Mouse (Mus musculus) bone marrow, adult 2 months (tissue): ENCODE measurements around the gene Il34. TPM values are rescaled to one million over a fixed set of nuclear protein-coding genes. Genes with fewer than 3 reads are reported as not detected.

ENCODE experiments used
- H3K27ac ChIP-seq: fragments of 200-500 bp; 2 replicates; pipeline ENCODE4 v1.5.1; 2012; ENCODE audit warnings: low read depth, mild to moderate bottlenecking, control low read depth, inconsistent platforms, low read length; ENCODE audit not compliant: control insufficient read depth, poor library complexity, insufficient read depth
- H3K4me1 ChIP-seq: fragments of 200-500 bp; 2 replicates; pipeline ENCODE4 v1.6.1; 2011; ENCODE audit warnings: low read length; ENCODE audit not compliant: control insufficient read depth, insufficient read depth
- H3K4me3 ChIP-seq: fragments of 200-500 bp; replicated peaks from 2 replicates; pipeline ENCODE3; 2011; ENCODE audit warnings: mild to moderate bottlenecking, low read depth, low read length, control low read depth; ENCODE audit not compliant: control insufficient read depth
- CTCF ChIP-seq: fragments of 200-500 bp; IDR thresholded peaks from 2 replicates; pipeline ENCODE4 v1.5.1; 2011; ENCODE audit warnings: low read length, control low read depth; ENCODE audit not compliant: control insufficient read depth, insufficient read depth
- POLR2A ChIP-seq: fragments of 200-500 bp; IDR thresholded peaks from 2 replicates; pipeline ENCODE4 v1.6.1; 2011; ENCODE audit warnings: low read depth, mild to moderate bottlenecking, control low read depth, low read length, borderline replicate concordance; ENCODE audit not compliant: control insufficient read depth
- WGBS: fragments of 180-500 bp; shearing (Covaris S2); methylation state at CpG from one replicate; pipeline ENCODE4 v1.1.7; 2018; 5-methylcytosine and 5-hydroxymethylcytosine counted together
- polyA plus RNA-seq: library from polyadenylated mRNA; stranded (reverse); fragments of >200 nt; gene quantifications from 2 replicates; pipeline ENCODE4 v1.2.4, GENCODE M21; 2011; ENCODE audit warnings: low replicate concordance; ENCODE audit not compliant: missing spikeins, insufficient read depth, insufficient read length

The Il34 gene
- 23.4 and 25.8 TPM in 2 replicates for polyA plus RNA-seq

DNA sequence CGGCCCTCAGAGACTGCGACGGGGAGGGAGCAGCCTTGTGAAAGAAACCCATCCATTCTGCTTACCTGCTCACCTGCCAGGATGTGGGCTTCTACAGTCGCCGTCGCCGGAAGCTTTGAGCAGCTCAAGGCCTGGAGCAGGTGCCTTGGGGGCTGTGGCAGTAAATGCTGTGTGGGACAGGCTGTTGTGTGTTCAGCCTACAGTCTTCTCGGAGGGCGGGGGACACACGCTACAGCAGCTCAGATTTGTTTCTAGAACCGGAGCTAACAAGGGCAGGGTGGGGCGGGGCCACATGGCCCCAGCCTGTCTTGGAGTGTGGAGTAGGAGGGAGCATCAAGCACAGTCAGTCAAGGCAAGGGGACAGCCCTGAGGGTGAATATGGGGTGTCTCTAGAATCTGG lies at the start of gene Il34:
Gene Il34, minus strand, starts transcription at position 256 of the 400 bp plus-strand sequence.
- TF ChIP-seq CTCF = no peak
- TF ChIP-seq POLR2A = no peak
- WGBS = 43% methylated on average over 12 of the region's 12 CpGs
- Histone ChIP-seq H3K4me3 (no peak within 1 kb of the TSS), H3K27ac (no peak within 1 kb of the TSS), H3K4me1 (no peaks in the 10 kb centered on the region)

- no peaks in the 10 kb centered on the region; the same call in 1 of the 2 replicates for H3K4me1 ChIP-seq
- 91% methylated on average over 10 of the region's 10 CpGs for WGBS
- TF ChIP-seq POLR2A (no peak), CTCF (no peak)
- H3K27ac ChIP-seq = no peak overlapping the region
- H3K4me3 ChIP-seq = no peak overlapping the region
Measured at GRCm38 (mm10) chr8:110851186-110851585, 45.5 kb upstream of the Il34 start.

- Histone ChIP-seq H3K4me3 (peak overlapping the region; percentile 15), H3K4me1 (peaks cover 2% of the 10 kb centered on the region), H3K27ac (no peak overlapping the region)
- TF ChIP-seq POLR2A (no peak), CTCF (no peak)
- 48% methylated on average over 14 of the region's 14 CpGs for WGBS
Measured at GRCm38 (mm10) chr8:110847645-110848495, 42.1 kb upstream of the Il34 start.

DNA sequence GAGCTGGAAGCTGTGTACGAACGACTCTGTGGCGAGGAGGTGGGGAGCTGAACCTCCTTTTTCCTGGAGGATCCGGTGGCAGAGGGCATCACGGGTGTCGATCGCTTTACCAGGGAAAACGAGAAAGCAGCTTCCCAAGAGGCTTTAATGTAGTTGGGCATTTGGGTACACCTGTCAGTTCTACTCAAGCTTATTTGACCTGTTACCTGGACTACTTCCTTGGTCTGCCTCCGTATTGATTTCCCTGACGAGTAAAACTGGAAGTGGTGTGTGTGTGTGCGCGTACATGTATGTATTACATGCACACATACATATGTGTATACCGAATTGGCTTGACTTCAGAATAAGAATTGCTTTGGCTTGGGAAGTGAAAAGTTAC lies 41.4 kb upstream of the Il34 start:
- peaks cover 2% of the 10 kb centered on the region for H3K4me1 ChIP-seq
- peak overlapping the region; percentile 69 for H3K27ac ChIP-seq
- WGBS = under 1% methylated on average over 13 of the region's 13 CpGs
- peak overlapping the region; percentile 89 for H3K4me3 ChIP-seq
- no peak for TF ChIP-seq CTCF
- TF ChIP-seq POLR2A = no peak

GRCm38 (mm10) chr8:110846405-110847170 lies 40.9 kb upstream of the Il34 start, which contains the start of the genes Cog4 and Sf3b3:
Gene Cog4, plus strand, starts transcription at chr8:110846600.
Gene Sf3b3, minus strand, starts transcription at chr8:110846787.
- under 1% methylated on average over 53 of the region's 53 CpGs for WGBS
- Histone ChIP-seq H3K27ac (peak within 1 kb of the TSS; percentile 69), H3K4me1 (peaks cover 2% of the 10 kb centered on the region), H3K4me3 (peak within 1 kb of the TSS; percentile 99)
- TF ChIP-seq CTCF (no peak), POLR2A (peak; percentile 82; the same call in 1 of the 2 replicates)

GRCm38 (mm10) chr8:110845821-110846404 lies 40.2 kb upstream of the Il34 start:
- whole genome bisulfite sequencing = under 1% methylated on average over 17 of the region's 17 CpGs
- H3K27ac ChIP-seq = peak overlapping the region; percentile 69
- TF ChIP-seq CTCF (no peak), POLR2A (no peak)
- H3K4me3 ChIP-seq = peak overlapping the region; percentile 99
- peaks cover 2% of the 10 kb centered on the region for H3K4me1 ChIP-seq

DNA sequence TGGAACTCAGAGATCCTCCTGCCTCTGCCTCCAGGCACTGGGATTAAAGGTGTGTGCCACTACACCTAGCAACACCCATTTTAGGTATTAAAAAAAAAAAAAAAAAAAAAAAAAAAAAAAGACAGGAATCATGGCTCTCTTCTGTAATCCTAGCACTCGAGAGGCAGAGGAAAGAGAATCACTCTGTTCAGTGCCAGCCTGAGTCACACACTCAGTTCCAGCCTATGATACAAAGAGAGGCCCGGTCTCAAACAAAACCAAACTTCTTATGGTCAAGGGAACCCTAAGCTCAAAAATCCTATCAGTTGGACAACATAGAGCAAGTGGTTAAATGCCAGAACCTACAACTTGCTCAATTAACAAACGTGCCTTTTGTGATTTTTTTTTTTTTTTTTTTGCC lies 39.2 kb upstream of the Il34 start:
- Histone ChIP-seq H3K4me1 (peaks cover 2% of the 10 kb centered on the region), H3K27ac (no peak overlapping the region), H3K4me3 (no peak overlapping the region)
- no peak for TF ChIP-seq CTCF
- no peak for TF ChIP-seq POLR2A
- 42% methylated on average over 3 of the region's 3 CpGs for WGBS
